Mouse (Mus musculus): ENCODE measurements at regions not wholly inside any gene's neighbourhood (a gene's known extent, or its start where the extent isn't known, plus 50 kb on each side); places are given as distances from the start of the nearest gene placed in this dataset.

GRCm38 (mm10) chr10:27674379-27674778, 54.8 kb upstream of the Lama2 start:
- TF ChIP-seq SIN3A (IDR thresholded peaks at IDR 0.05; ENCODE audit: low read length) (no peak), EP300 (IDR thresholded peaks at IDR 0.05; ENCODE audit: low read depth in 1 of 2, low read length in 2 of 2) (no peak), GABPA (IDR thresholded peaks at IDR 0.05; ENCODE audit: low read depth, low read length) (no peak), MAFK (IDR thresholded peaks at IDR 0.05; ENCODE audit: borderline replicate concordance, low read depth, low read length) (no peak), CTCF (IDR thresholded peaks at IDR 0.05 in 2 of 3, conservative IDR thresholded peaks at IDR 0.05 in 1 of 3; ENCODE audit: control insufficient read depth in 1 of 3, insufficient read depth in 1 of 3, low read depth in 2 of 3, low read length in 3 of 3, poor library complexity in 1 of 3, severe bottlenecking in 1 of 3) (no peak), E2F4 (IDR thresholded peaks at IDR 0.05; ENCODE audit: borderline replicate concordance, low read depth, low read length) (no peak), CHD2 (IDR thresholded peaks at IDR 0.05; ENCODE audit: low read length) (no peak), POLR2A (IDR thresholded peaks at IDR 0.05; ENCODE audit: control insufficient read depth in 1 of 2, insufficient read depth in 1 of 2, low read depth in 1 of 2, low read length in 2 of 2, poor library complexity in 1 of 2) (no peak)
